Mouse (Mus musculus) cerebellum, adult 2 months (tissue): Measurements from ENCODE around the gene Tmem14a.

Experiments
- CTCF ChIP-seq: fragments of 200-500 bp; IDR thresholded peaks from 2 replicates; pipeline ENCODE4 v1.5.1; 2011; ENCODE audit warnings: low read depth, mild to moderate bottlenecking, control low read depth, low read length, moderate library complexity, borderline replicate concordance; ENCODE audit not compliant: insufficient read depth
- POLR2A ChIP-seq: fragments of 200-500 bp; IDR thresholded peaks from 2 replicates; pipeline ENCODE4 v1.6.1; 2011; ENCODE audit warnings: low read length, control low read depth, borderline replicate concordance; ENCODE audit not compliant: insufficient read depth

- no peak for TF ChIP-seq CTCF
- TF ChIP-seq POLR2A, result no peak
Observed at GRCm38 (mm10) chr1:21246136-21246535, 27.8 kb downstream of the Tmem14a start.
